Mouse (Mus musculus) small intestine, adult 2 months (tissue): ENCODE measurements around the gene Stxbp6.

Experiments
- CTCF ChIP-seq: fragments of 200-500 bp; IDR thresholded peaks from 2 replicates; pipeline ENCODE4 v1.5.1; 2012; ENCODE audit warnings: low read depth, mild to moderate bottlenecking, control low read depth, inconsistent platforms, low read length, moderate library complexity, mixed read lengths; ENCODE audit not compliant: insufficient replicate concordance, insufficient read length; ENCODE audit errors: extremely low read depth
- POLR2A ChIP-seq: fragments of 200-500 bp; IDR thresholded peaks from 2 replicates; pipeline ENCODE4 v1.6.1; 2012; ENCODE audit warnings: low read depth, mild to moderate bottlenecking, control low read depth, inconsistent platforms, low read length, moderate library complexity

- no peak for TF ChIP-seq CTCF
- no peak for TF ChIP-seq POLR2A
These were observed 19.2 kb upstream of the Stxbp6 start for GRCm38 (mm10) chr12:45093732-45094131.
